Mouse (Mus musculus) spleen, adult 2 months (tissue): ENCODE measurements around the gene Hmox2. TPM values are rescaled to one million over a fixed set of nuclear protein-coding genes. Genes with fewer than 3 reads are reported as not detected.

ENCODE experiments used
- DNase-seq, 2 experiments: peaks; one replicate each; pipeline versions ENCODE4 v3.0.0 to v3.0.0-alpha.2; 2012 to 2021; ENCODE audit warnings: low spot score in 2 of 2, low read depth in 1 of 2
- H3K27ac ChIP-seq: fragments of 200-500 bp; 2 replicates; pipeline ENCODE4 v1.5.1; 2012; ENCODE audit warnings: low read length, inconsistent platforms; ENCODE audit not compliant: insufficient read depth
- H3K27me3 ChIP-seq: fragments of 200-500 bp; 2 replicates; pipeline ENCODE4 v1.6.1; 2012; ENCODE audit warnings: mild to moderate bottlenecking, moderate library complexity, low read length, inconsistent platforms; ENCODE audit not compliant: control insufficient read depth, insufficient read depth
- H3K36me3 ChIP-seq: fragments of 200-500 bp; 2 replicates; pipeline ENCODE4 v1.6.1; 2012; ENCODE audit warnings: mild to moderate bottlenecking, low read length, inconsistent platforms; ENCODE audit not compliant: control insufficient read depth, insufficient read depth
- H3K4me1 ChIP-seq: fragments of 200-500 bp; 2 replicates; pipeline ENCODE4 v1.6.1; 2011; ENCODE audit warnings: inconsistent platforms; ENCODE audit not compliant: control insufficient read depth, insufficient read depth, insufficient read length
- H3K4me3 ChIP-seq: fragments of 200-500 bp; 2 replicates; pipeline ENCODE4 v1.5.1; 2011; ENCODE audit warnings: mild to moderate bottlenecking, inconsistent platforms; ENCODE audit not compliant: insufficient read depth, insufficient read length; ENCODE audit errors: extremely low read depth
- CTCF ChIP-seq: fragments of 200-500 bp; IDR thresholded peaks from 2 replicates; pipeline ENCODE4 v1.5.1; 2011; ENCODE audit warnings: mild to moderate bottlenecking, inconsistent platforms; ENCODE audit not compliant: insufficient read depth, insufficient read length, insufficient replicate concordance; ENCODE audit errors: extremely low read depth
- POLR2A ChIP-seq: fragments of 200-500 bp; IDR thresholded peaks from 2 replicates; pipeline ENCODE4 v1.6.1; 2011; ENCODE audit warnings: low read depth, low read length, inconsistent platforms
- WGBS: fragments of 180-500 bp; shearing (Covaris S2); methylation state at CpG from one replicate; pipeline ENCODE4 v1.1.7; 2018; 5-methylcytosine and 5-hydroxymethylcytosine counted together
- polyA plus RNA-seq: library from polyadenylated mRNA; depleted of rRNA; stranded (reverse); fragments of >200 nt; gene quantifications from 2 replicates; pipeline ENCODE4 v1.2.3, GENCODE M21; 2012

Gene Hmox2
- polyA plus RNA-seq, 1 experiment, result 19.8 TPM

DNA sequence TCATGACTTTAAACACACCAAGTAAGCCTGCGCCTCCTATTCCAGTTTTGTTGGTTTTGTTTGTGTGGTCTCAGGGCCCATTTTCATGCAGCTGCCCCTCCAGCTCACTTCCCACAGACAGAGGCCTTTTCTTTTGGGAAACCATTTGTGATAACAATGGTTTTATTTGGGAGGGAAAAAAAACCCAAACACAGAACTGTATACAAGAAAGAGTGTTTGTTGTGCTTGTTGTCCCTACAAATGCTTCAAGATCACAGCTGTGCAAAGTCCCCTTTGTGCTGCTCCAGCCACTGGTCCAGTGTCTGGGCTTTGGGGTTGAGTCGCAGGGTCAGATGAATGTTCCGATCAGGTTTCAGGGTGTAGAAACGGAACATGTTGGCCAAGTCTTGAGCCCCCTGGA is 15.0 kb upstream of the Hmox2 start:
- Histone ChIP-seq H3K27me3 (no peaks in the 10 kb centered on the region), H3K27ac (no peak overlapping the region), H3K36me3 (peaks cover 20% of the 10 kb centered on the region), H3K4me1 (no peaks in the 10 kb centered on the region), H3K4me3 (no peak overlapping the region)
- WGBS, result 98% methylated on average over 4 of the region's 4 CpGs
- no peak for TF ChIP-seq POLR2A
- TF ChIP-seq CTCF, result no peak
- no peak for DNase-seq

DNA sequence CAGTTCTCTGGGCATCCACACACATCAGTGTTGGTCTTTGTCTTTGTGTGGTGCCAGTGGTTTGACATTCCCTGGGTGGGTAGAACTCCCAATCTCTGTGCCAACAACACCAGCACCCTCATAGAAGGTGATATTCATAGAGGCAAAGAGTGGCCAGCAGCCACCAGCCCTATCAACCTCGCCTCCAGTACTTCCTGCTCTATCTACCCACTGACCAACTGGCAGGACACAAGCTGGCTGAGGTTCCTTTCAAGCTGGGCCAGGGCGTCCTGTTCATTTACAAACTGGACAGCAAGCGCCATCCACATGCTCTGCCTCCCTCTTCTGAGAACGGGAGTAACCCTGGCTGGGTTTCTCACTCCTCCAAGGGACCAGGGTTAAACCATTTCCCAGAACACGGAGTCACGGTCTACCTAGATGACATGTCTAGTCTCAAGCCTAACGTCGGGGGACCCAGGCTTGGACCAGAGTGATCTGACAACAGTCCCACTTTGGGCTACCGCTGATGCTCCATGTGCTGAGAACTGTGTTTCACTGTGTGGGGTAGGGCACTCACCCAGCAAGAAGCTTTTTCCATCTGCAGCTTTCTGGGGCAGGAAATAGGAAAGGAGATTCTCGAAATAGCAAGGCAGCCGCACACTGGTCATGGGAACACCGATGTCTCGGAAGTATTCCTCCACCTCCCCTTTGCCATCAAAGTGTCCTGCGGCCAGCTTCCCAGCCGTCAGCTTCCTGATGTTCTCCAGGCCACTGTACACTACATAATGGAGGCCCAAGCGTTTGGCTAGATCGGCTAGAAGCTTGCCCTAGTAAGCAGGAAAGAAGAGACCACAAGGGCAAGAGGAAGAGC is 12.1 kb upstream of the Hmox2 start:
- DNase-seq, result no peak
- 92% methylated on average over 17 of the region's 17 CpGs for WGBS
- H3K4me1 ChIP-seq, result no peaks in the 10 kb centered on the region
- H3K36me3 ChIP-seq, result peaks cover 3% of the 10 kb centered on the region
- no peak overlapping the region for H3K27ac ChIP-seq
- no peak overlapping the region for H3K4me3 ChIP-seq
- no peaks in the 10 kb centered on the region for H3K27me3 ChIP-seq
- TF ChIP-seq POLR2A (no peak), CTCF (no peak)

DNA sequence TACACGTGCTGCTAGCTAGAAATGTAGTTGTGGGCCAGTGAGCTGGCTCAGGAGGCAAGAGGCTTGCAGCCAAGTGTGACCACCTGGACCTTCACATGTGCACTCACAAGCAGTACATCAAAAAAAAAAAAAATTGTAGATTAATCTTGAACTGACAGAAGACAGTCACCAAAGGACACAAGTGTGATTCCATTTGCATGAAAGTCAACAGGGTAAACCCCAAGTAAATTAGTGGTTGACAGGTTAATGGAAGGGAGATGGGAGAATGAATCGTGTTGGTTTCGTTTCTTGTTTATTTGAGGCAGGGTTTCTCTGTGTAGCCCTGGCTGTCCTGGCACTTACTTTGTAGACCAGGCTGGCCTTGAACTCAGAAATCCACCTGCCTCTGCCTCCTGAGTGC is 8.3 kb upstream of the Hmox2 start:
- WGBS, result 27% methylated on average over 3 of the region's 3 CpGs
- H3K27ac ChIP-seq, result no peak overlapping the region
- no peak for DNase-seq
- peaks cover 3% of the 10 kb centered on the region for H3K36me3 ChIP-seq
- TF ChIP-seq POLR2A (no peak), CTCF (no peak)
- no peaks in the 10 kb centered on the region for H3K27me3 ChIP-seq
- no peak overlapping the region for H3K4me3 ChIP-seq
- H3K4me1 ChIP-seq, result peaks cover 5% of the 10 kb centered on the region; the same call in 1 of the 2 replicates

DNA sequence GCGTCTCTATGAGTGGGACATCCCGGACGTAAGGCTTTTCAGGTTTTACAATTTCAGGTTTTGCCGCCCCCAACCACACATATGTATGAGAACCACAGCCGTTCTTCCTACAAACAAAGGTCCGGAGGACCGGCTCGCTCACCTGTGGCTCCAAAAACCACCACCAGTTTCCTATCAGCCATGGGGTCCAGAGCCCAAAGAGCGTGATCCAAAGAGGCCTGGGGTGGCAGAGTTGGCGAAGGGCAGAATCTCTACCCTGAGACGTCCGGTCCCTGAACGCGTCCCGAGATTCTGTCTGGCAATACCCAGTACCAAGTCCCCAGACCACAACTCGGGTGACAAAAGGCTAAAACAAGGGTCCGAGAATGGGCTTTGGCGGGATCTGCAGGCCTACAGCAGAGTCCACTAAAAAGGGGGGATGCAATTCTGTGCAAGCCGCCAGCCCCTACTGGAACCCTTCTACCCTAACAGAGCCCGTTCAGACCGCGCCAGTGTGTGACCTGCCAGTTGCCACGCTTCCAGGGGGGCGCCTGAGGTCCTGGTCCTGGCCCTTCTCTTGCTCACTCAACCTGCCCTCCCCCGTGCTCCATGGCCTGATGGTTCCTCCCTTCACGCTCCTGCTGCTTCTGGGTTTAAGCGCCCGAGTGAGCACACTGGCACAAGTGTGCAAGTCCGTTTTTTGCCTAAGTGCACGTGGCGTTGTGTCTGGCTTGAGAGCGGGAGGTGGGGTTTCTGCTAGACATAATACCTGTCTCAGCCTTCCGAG is 7.2 kb upstream of the Hmox2 start, which contains the start of gene Nmral1:
Gene Nmral1 (minus strand): TSS at position 604 of the 766 bp plus-strand sequence.
- H3K4me1 ChIP-seq, result peaks cover 9% of the 10 kb centered on the region; the same call in 1 of the 2 replicates
- peak in 1 of 2 experiments; percentile 50 for DNase-seq
- WGBS, result 21% methylated on average over 33 of the region's 33 CpGs
- no peaks in the 10 kb centered on the region for H3K27me3 ChIP-seq
- TF ChIP-seq CTCF (no peak), POLR2A (no peak)
- H3K27ac ChIP-seq, result peak within 1 kb of the TSS; percentile 80
- peak within 1 kb of the TSS; percentile 83 for H3K4me3 ChIP-seq
- peaks cover 3% of the 10 kb centered on the region for H3K36me3 ChIP-seq

DNA sequence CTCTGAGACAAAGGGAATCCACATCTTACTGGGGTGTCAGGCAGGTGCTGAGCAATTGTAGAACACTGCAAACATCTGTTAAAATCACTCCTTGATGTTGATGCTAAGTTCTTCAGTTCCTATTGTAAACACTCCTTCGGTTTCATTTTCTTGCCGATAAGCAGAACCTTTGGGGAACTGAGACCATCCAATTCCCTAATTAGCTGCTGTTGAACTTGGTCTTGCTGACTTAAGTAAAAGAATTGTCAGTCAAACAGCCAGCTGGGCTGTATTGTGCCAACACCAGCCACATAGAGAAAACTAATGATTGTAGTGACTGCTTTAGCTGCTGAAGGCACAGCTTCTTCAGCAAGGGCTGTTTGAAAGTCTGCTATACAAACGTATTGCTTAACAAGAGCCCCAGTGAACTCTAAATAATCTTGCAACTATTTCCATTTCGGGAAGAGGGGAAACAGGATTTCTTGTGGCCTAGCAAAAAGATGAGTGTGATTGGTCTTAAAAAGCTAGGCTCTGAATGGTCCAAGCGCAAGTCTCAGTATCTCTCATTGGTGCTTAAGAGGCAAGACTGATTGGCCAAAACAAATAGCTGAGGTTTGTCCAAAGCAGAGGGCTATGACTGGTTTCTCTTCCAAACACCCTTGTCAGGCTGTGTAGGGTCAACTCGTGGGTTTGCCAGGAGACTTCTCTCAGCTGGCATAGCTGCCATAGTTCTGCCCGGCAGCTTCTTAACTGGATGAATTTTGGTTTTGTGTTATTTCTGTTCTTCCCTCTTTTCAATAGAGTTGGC is 3.8 kb upstream of the Hmox2 start:
- Histone ChIP-seq H3K27me3 (no peaks in the 10 kb centered on the region), H3K4me3 (no peak overlapping the region), H3K27ac (peak overlapping the region; percentile 72), H3K4me1 (peaks cover 9% of the 10 kb centered on the region; the same call in 1 of the 2 replicates), H3K36me3 (no peaks in the 10 kb centered on the region)
- 29% methylated on average over 7 of the region's 7 CpGs for WGBS
- no peak for DNase-seq
- TF ChIP-seq CTCF (no peak), POLR2A (no peak)

DNA sequence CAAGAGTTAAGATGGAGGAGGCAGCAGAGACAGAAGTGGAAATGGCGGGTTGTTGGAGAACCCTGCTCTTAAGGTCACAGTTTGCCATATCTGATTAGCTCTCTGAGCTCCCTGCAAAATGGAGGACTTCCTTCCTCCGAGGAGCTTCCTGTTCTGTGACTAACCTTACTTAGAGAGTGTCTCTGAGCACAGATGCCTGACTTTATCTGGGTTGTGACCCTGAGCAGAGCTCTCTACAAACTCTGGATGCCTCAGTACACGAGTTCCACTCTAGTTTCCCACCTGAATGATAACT is 3.3 kb upstream of the Hmox2 start:
- H3K4me1 ChIP-seq, result peaks cover 10% of the 10 kb centered on the region
- no peaks in the 10 kb centered on the region for H3K27me3 ChIP-seq
- WGBS, result 31% methylated on average over 3 of the region's 3 CpGs
- no peak for DNase-seq
- H3K4me3 ChIP-seq, result no peak overlapping the region
- peak overlapping the region; percentile 72 for H3K27ac ChIP-seq
- TF ChIP-seq POLR2A (no peak), CTCF (no peak)
- no peaks in the 10 kb centered on the region for H3K36me3 ChIP-seq
